Comparison of ENCODE assay signal across 23 mouse cellular contexts in genomic region chr3:116490920-116491319, GRCm38 (mm10). TPM values are rescaled to one million over a fixed set of nuclear protein-coding genes. Genes with fewer than 3 reads are reported as not detected.
A peak's percentile ranks its signal among the peaks of the same experiment; 100 is the strongest.
DNase-seq lines count a peak whose midpoint lies in the region; ATAC-seq and TF ChIP-seq lines count a peak whose summit lies in the region.
"Had no signal": no experiment of that assay in that cellular context is flagged by ENCODE, and none has a peak within 500 bp of the region (broad histone marks: within the 10 kb centered on the region; RNA-seq: fewer than 3 reads in every experiment).

No protein-coding gene starts in this region.

- H3K9ac ChIP-seq in heart, adult 2 months (ENCODE audit: low read depth, low read length): no peak overlapping the region
- no peak overlapping the region for H3K9ac ChIP-seq in CH12.LX (ENCODE audit: insufficient read depth, low read depth)
- H3K9ac ChIP-seq in stomach, postnatal 0 days (ENCODE audit: low read length): no peak overlapping the region
- H3K9ac ChIP-seq: embryonic facial prominence, embryonic 12.5 days; heart, embryonic 15.5 days; hindbrain, embryonic 12.5 days had no signal

- H3K4me1 ChIP-seq in heart, adult 2 months (ENCODE audit: control insufficient read depth, insufficient read depth, low read length): no peaks in the 10 kb centered on the region
- H3K4me1 ChIP-seq in CH12.LX (ENCODE audit: control insufficient read depth in 1 of 2, insufficient read depth in 2 of 2): no peaks in the 10 kb centered on the region
- H3K4me1 ChIP-seq in stomach, postnatal 0 days (replicated peaks; ENCODE audit: control insufficient read depth, insufficient read depth): no peaks in the 10 kb centered on the region
- H3K4me1 ChIP-seq: embryonic facial prominence, embryonic 12.5 days; heart, embryonic 15.5 days; hindbrain, embryonic 12.5 days had no signal

- no peaks in the 10 kb centered on the region for H3K27me3 ChIP-seq in heart, adult 2 months (ENCODE audit: control insufficient read depth, insufficient read depth, low read length)
- H3K27me3 ChIP-seq in CH12.LX (replicated peaks): no peaks in the 10 kb centered on the region
- no peaks in the 10 kb centered on the region for H3K27me3 ChIP-seq in stomach, postnatal 0 days (ENCODE audit: control insufficient read depth, insufficient read depth, low read length)
- H3K27me3 ChIP-seq: embryonic facial prominence, embryonic 12.5 days; heart, embryonic 15.5 days; hindbrain, embryonic 12.5 days had no signal

- no peak overlapping the region for H3K4me2 ChIP-seq in CH12.LX (ENCODE audit: insufficient read depth, low read depth, poor library complexity, severe bottlenecking)
- H3K4me2 ChIP-seq in stomach, postnatal 0 days (replicated peaks; ENCODE audit: low read depth): no peak overlapping the region
- H3K4me2 ChIP-seq: embryonic facial prominence, embryonic 12.5 days; heart, embryonic 11.5 days; heart, embryonic 15.5 days; hindbrain, embryonic 12.5 days had no signal

- dilution Hi-C loops in CH12.LX (cut with MboI; ENCODE audit: extremely low pct_ligation_motif_present, extremely low pct_unique_long_range_greater_than_20kb, low sequenced_read_pairs): no loop called here

- no peak for TF ChIP-seq EP300 in heart, adult 2 months (IDR thresholded peaks at IDR 0.05; ENCODE audit: insufficient read depth, low read depth, low read length)
- no peak for TF ChIP-seq EP300 in CH12.LX (IDR thresholded peaks at IDR 0.05; ENCODE audit: low read length)
- TF ChIP-seq EP300 in stomach, postnatal 0 days (optimal IDR thresholded peaks at IDR 0.05): no peak

- ATAC-seq in stomach, postnatal 0 days (ENCODE audit: low FRiP score, low TSS enrichment): no peak
- ATAC-seq: activated CD4-positive, CD25-positive, alpha-beta regulatory T cell, adult 4 months; forebrain, embryonic 16.5 days; hindbrain, embryonic 16.5 days; inflammation-experienced regulatory T-cells, adult 6 months had no signal

- H3K27ac ChIP-seq in heart, adult 2 months: no peak overlapping the region
- H3K27ac ChIP-seq in left cerebral cortex, adult 2 months: no peak overlapping the region
- no peak overlapping the region for H3K27ac ChIP-seq in CH12.LX (ENCODE audit: insufficient read depth, low read depth)
- H3K27ac ChIP-seq in stomach, postnatal 0 days (replicated peaks): no peak overlapping the region
- H3K27ac ChIP-seq: embryonic facial prominence, embryonic 12.5 days; heart, embryonic 15.5 days; hindbrain, embryonic 12.5 days had no signal

- TF ChIP-seq POLR2A in heart, adult 2 months (IDR thresholded peaks at IDR 0.05; ENCODE audit: insufficient read depth, low read depth, low read length): no peak
- no peak for TF ChIP-seq POLR2A in CH12.LX (IDR thresholded peaks at IDR 0.05; ENCODE audit: low read depth, low read length)

- WGBS in heart, adult 2 months: 93% methylated on average over 5 of the region's 5 CpGs
- 88% methylated on average over 5 of the region's 5 CpGs for WGBS in stomach, postnatal 0 days

- TF ChIP-seq CTCF in heart, adult 2 months (IDR thresholded peaks at IDR 0.05): peak; percentile 49
- peak; percentile 21 for TF ChIP-seq CTCF in left cerebral cortex, adult 2 months (IDR thresholded peaks at IDR 0.05)
- peak in 1 of 2 experiments; percentile 49; a peak in 2 of 4 replicates for TF ChIP-seq CTCF in CH12.LX (conservative IDR thresholded peaks at IDR 0.05 in 1 of 2, IDR thresholded peaks at IDR 0.05 in 1 of 2; ENCODE audit: low read depth in 2 of 2, low read length in 2 of 2)
- peak; percentile 45 for TF ChIP-seq CTCF in stomach, postnatal 0 days (IDR thresholded peaks at IDR 0.05; ENCODE audit: low read depth)

- in situ Hi-C loops in CH12.LX (cut with MboI; ENCODE audit: low pct_ligation_motif_present, low pct_unique_long_range_greater_than_20kb, low sequenced_read_pairs): no loop called here

- peak; percentile 26 for TF ChIP-seq RAD21 in CH12.LX (IDR thresholded peaks at IDR 0.05; ENCODE audit: low read depth, low read length)

- no peaks in the 10 kb centered on the region; the same call in 1 of the 2 replicates for H3K36me3 ChIP-seq in heart, adult 2 months (ENCODE audit: control insufficient read depth, insufficient read depth, low read length)
- peaks cover 55 to 80% of the 10 kb centered on the region in 2 experiments for H3K36me3 ChIP-seq in CH12.LX (replicated peaks in 1 of 2; ENCODE audit: control insufficient read depth in 1 of 2, insufficient read depth in 1 of 2, low read length in 1 of 2)
- H3K36me3 ChIP-seq in stomach, postnatal 0 days (ENCODE audit: control insufficient read depth, insufficient read depth, low read length): peaks cover 15% of the 10 kb centered on the region

- intact Hi-C loops in heart, adult 2 months (cut with DNase I): loop anchor here (5.0 kb wide), 1 partner anchor 69 kb away; the partner anchor contains the start of gene Cdc14a
- intact Hi-C loops in heart, postnatal 14 days (cut with DNase I): loop anchor here (5.0 kb wide), 2 partner anchors 69 to 459 kb away; partner anchors contain the start of gene Cdc14a
- intact Hi-C loops in left cerebral cortex, adult 2 months (cut with DNase I): no loop called here
- intact Hi-C loops in left cerebral cortex, postnatal 36 days (cut with DNase I): loop anchor here (5.0 kb wide), 2 partner anchors 69 to 159 kb away; partner anchors contain the start of gene Cdc14a

- H3K79me2 ChIP-seq in heart, adult 2 months (replicated peaks; ENCODE audit: control insufficient read depth, insufficient read depth, low read length): no peaks in the 10 kb centered on the region
- no peaks in the 10 kb centered on the region for H3K79me2 ChIP-seq in CH12.LX (replicated peaks; ENCODE audit: control insufficient read depth, extremely low read depth, insufficient read depth, poor library complexity, severe bottlenecking)

- H3K9me3 ChIP-seq in CH12.LX (replicated peaks; ENCODE audit: low read length): no peaks in the 10 kb centered on the region
- H3K9me3 ChIP-seq in stomach, postnatal 0 days (ENCODE audit: control insufficient read depth, low read length): no peaks in the 10 kb centered on the region
- H3K9me3 ChIP-seq: embryonic facial prominence, embryonic 12.5 days; G1E; heart, embryonic 15.5 days; hindbrain, embryonic 12.5 days had no signal

- H3K4me3 ChIP-seq in heart, adult 2 months: no peak overlapping the region
- no peak overlapping the region for H3K4me3 ChIP-seq in left cerebral cortex, adult 2 months
- H3K4me3 ChIP-seq in CH12.LX (replicated peaks in 1 of 3; ENCODE audit: low read depth in 2 of 3, low read length in 2 of 3, poor library complexity in 1 of 3): no peak overlapping the region
- no peak overlapping the region for H3K4me3 ChIP-seq in stomach, postnatal 0 days (ENCODE audit: low read depth, low read length)
- H3K4me3 ChIP-seq: embryonic facial prominence, embryonic 12.5 days; heart, embryonic 15.5 days; hindbrain, embryonic 12.5 days had no signal

- no peak for DNase-seq in heart, adult 2 months
- DNase-seq in heart, postnatal 14 days: no peak
- no peak for DNase-seq in left cerebral cortex, adult 2 months (ENCODE audit: extremely low spot score in 1 of 2, low spot score in 2 of 2)
- DNase-seq in left cerebral cortex, postnatal 36 days (ENCODE audit: low spot score in 2 of 2): no peak
- no peak for DNase-seq in CH12.LX (ENCODE audit: extremely low read depth)
- no peak for DNase-seq in stomach, postnatal 0 days (ENCODE audit: low spot score)
- DNase-seq in thymus, postnatal 10 days (ENCODE audit: low spot score in 2 of 2): no peak
- DNase-seq: adrenal gland, postnatal 14 days; cerebellum, adult 11-12 months; cerebellum, adult 9-10 months; cerebellum, postnatal 25 days; gastrocnemius, postnatal 36 days; heart, adult 11 months; heart, postnatal 4 days had no signal

TF ChIP-seq in CH12.LX, 34 proteins besides CTCF, POLR2A, EP300 and RAD21:
- TF ChIP-seq TBP (conservative IDR thresholded peaks at IDR 0.05; ENCODE audit: low read depth, low read length) (no peak), SMC3 (IDR thresholded peaks at IDR 0.05; ENCODE audit: low read depth, low read length) (peak; percentile 50)

RNA-seq across cellular contexts. Expression of gene Rtca, which starts 17.1 kb away (rescaled TPM):
- 10 to 100 TPM; 18.7 to 21.3 TPM for total RNA-seq in heart, adult 2 months (2021)
- 13.6 and 22.0 TPM in 2 replicates for polyA plus RNA-seq in heart, adult 2 months (2012; rRNA removed)
- total RNA-seq in heart, postnatal 14 days (2021): 10 to 100 TPM; 21.4 to 22.9 TPM
- total RNA-seq in left cerebral cortex, adult 2 months (2021): 10 to 100 TPM; 57.5 to 58.9 TPM
- 10 to 100 TPM; 60.6 to 61.0 TPM for total RNA-seq in left cerebral cortex, postnatal 36 days (2021)
- total RNA-seq in CH12.LX (2012; rRNA removed) (57.8 and 67.3 TPM in 2 replicates), CH12.LX (2014; rRNA removed) (72.7 and 80.1 TPM in 2 replicates)
- 75.5 and 91.6 TPM in 2 replicates for polyA plus RNA-seq in CH12.LX (2012; ENCODE audit: insufficient read length, low read depth)
- polyA plus RNA-seq in stomach, postnatal 0 days (2015; fragmentation: Nextera tagmentation; extraction: Ambion mirVana): 42.9 and 44.0 TPM in 2 replicates

RNA-seq across cellular contexts. Expression of gene Dbt, which starts 21.9 kb away (rescaled TPM):
- total RNA-seq in heart, adult 2 months (2021): 10 to 100 TPM; 54.1 to 76.7 TPM
- polyA plus RNA-seq in heart, adult 2 months (2012; rRNA removed): 24.1 and 53.9 TPM in 2 replicates
- 10 to 100 TPM; 26.9 to 33.8 TPM for total RNA-seq in heart, postnatal 14 days (2021)
- 10 to 100 TPM; 16.2 to 17.2 TPM for total RNA-seq in left cerebral cortex, adult 2 months (2021)
- total RNA-seq in left cerebral cortex, postnatal 36 days (2021): 10 to 100 TPM; 17.8 to 18.7 TPM
- total RNA-seq in CH12.LX (2012; rRNA removed): 11.2 and 13.3 TPM in 2 replicates
- total RNA-seq in CH12.LX (2014; rRNA removed): 20.4 and 24.9 TPM in 2 replicates
- polyA plus RNA-seq in CH12.LX (2012; ENCODE audit: insufficient read length, low read depth): 21.3 and 25.3 TPM in 2 replicates
- polyA plus RNA-seq in stomach, postnatal 0 days (2015; fragmentation: Nextera tagmentation; extraction: Ambion mirVana): 11.1 and 14.3 TPM in 2 replicates
